Mouse (Mus musculus): ENCODE data around the gene Gstp1.

The Gstp1 gene

GRCm38 (mm10) chr19:4001752-4002151 is 36.0 kb downstream of the Gstp1 start:
- no peak for DNase-seq (ENCODE audit: low read depth in 1 of 2, low spot score in 2 of 2)

GRCm38 (mm10) chr19:4000949-4001525 is 36.7 kb downstream of the Gstp1 start:
- DNase-seq (ENCODE audit: low read depth in 1 of 2, low spot score in 2 of 2) = no peak

GRCm38 (mm10) chr19:4000119-4000900 is 37.5 kb downstream of the Gstp1 start, which contains the start of the genes Nudt8 and Gm49405:
Gene Nudt8 (plus strand): TSS chr19:4000580.
Gene Gm49405 (plus strand): TSS chr19:4000626.
- DNase-seq (ENCODE audit: low read depth in 1 of 2, low spot score in 2 of 2) = peak; percentile 95 to 96

- DNase-seq (ENCODE audit: low read depth in 1 of 2, low spot score in 2 of 2) = no peak
These were observed 38.6 kb downstream of the Gstp1 start for GRCm38 (mm10) chr19:3999121-3999730.

- no peak for DNase-seq (ENCODE audit: low read depth in 1 of 2, low spot score in 2 of 2)
These were observed 39.5 kb downstream of the Gstp1 start for GRCm38 (mm10) chr19:3998335-3998734.

GRCm38 (mm10) chr19:3997231-3997630 is 40.6 kb downstream of the Gstp1 start:
- no peak for DNase-seq (ENCODE audit: low read depth in 1 of 2, low spot score in 2 of 2)

GRCm38 (mm10) chr19:3996747-3997146 is 41.0 kb downstream of the Gstp1 start:
- no peak for DNase-seq (ENCODE audit: low read depth in 1 of 2, low spot score in 2 of 2)

GRCm38 (mm10) chr19:3996106-3996505 is 41.7 kb downstream of the Gstp1 start:
- DNase-seq (ENCODE audit: low read depth in 1 of 2, low spot score in 2 of 2) = no peak

GRCm38 (mm10) chr19:3995505-3995904 is 42.3 kb downstream of the Gstp1 start:
- no peak for DNase-seq (ENCODE audit: low read depth in 1 of 2, low spot score in 2 of 2)

GRCm38 (mm10) chr19:3994932-3995331 is 42.9 kb downstream of the Gstp1 start:
- DNase-seq (ENCODE audit: low read depth in 1 of 2, low spot score in 2 of 2) = no peak

GRCm38 (mm10) chr19:3992416-3992815 is 45.4 kb downstream of the Gstp1 start, which contains the start of gene Tbx10:
Gene Tbx10 (plus strand): TSS chr19:3992752.
- no peak for DNase-seq (ENCODE audit: low read depth in 1 of 2, low spot score in 2 of 2)

GRCm38 (mm10) chr19:3991966-3992365 is 45.8 kb downstream of the Gstp1 start:
- DNase-seq (ENCODE audit: low read depth in 1 of 2, low spot score in 2 of 2) = no peak

GRCm38 (mm10) chr19:3991562-3991961 is 46.2 kb downstream of the Gstp1 start:
- DNase-seq (ENCODE audit: low read depth in 1 of 2, low spot score in 2 of 2) = no peak

GRCm38 (mm10) chr19:3990804-3991203 is 47.0 kb downstream of the Gstp1 start:
- no peak for DNase-seq (ENCODE audit: low read depth in 1 of 2, low spot score in 2 of 2)

- no peak for DNase-seq (ENCODE audit: low read depth in 1 of 2, low spot score in 2 of 2)
These were observed 49.0 kb downstream of the Gstp1 start for GRCm38 (mm10) chr19:3988750-3989149.

GRCm38 (mm10) chr19:3988066-3988465 is 49.7 kb downstream of the Gstp1 start:
- DNase-seq (ENCODE audit: low read depth in 1 of 2, low spot score in 2 of 2) = no peak

- DNase-seq (ENCODE audit: low read depth in 1 of 2, low spot score in 2 of 2) = no peak
These were observed 51.5 kb downstream of the Gstp1 start, which contains the start of gene Acy3 for GRCm38 (mm10) chr19:3986334-3986733. Gene Acy3 (plus strand): TSS chr19:3986570.

All from monocyte, adult 2 months (primary cell).